In genomic region chr11:97591910-97592309, GRCm38 (mm10) we compare ENCODE assay signal across 29 mouse cellular contexts. TPM values are rescaled to one million over a fixed set of nuclear protein-coding genes. Genes with fewer than 3 reads are reported as not detected.
A peak's percentile ranks its signal among the peaks of the same experiment; 100 is the strongest.
DNase-seq lines count a peak whose midpoint lies in the region; ATAC-seq and TF ChIP-seq lines count a peak whose summit lies in the region.
"Had no signal": no experiment of that assay in that cellular context is flagged by ENCODE, and none has a peak within 500 bp of the region (broad histone marks: within the 10 kb centered on the region; RNA-seq: fewer than 3 reads in every experiment).

No protein-coding gene starts in this region.

- no peak overlapping the region for H3K4me3 ChIP-seq in kidney, embryonic 16.5 days (ENCODE audit: low read length)
- no peak overlapping the region for H3K4me3 ChIP-seq in CH12.LX (replicated peaks in 1 of 3; ENCODE audit: low read depth in 2 of 3, low read length in 2 of 3, poor library complexity in 1 of 3)
- H3K4me3 ChIP-seq in intestine, embryonic 16.5 days (ENCODE audit: low read length) = no peak overlapping the region
- H3K4me3 ChIP-seq: erythroblast, embryonic 14.5 days; heart, embryonic 10.5 days; heart, embryonic 15.5 days; hindbrain, embryonic 13.5 days; left cerebral cortex, adult 2 months; limb, embryonic 12.5 days; lung, embryonic 15.5 days; megakaryocyte, embryonic 14.5 days; neural tube, embryonic 12.5 days had no signal

- peak overlapping the region; percentile 57 for H3K27ac ChIP-seq in kidney, embryonic 16.5 days (ENCODE audit: low read length)
- no peak overlapping the region for H3K27ac ChIP-seq in CH12.LX (ENCODE audit: insufficient read depth, low read depth)
- H3K27ac ChIP-seq in intestine, embryonic 16.5 days (ENCODE audit: low read length) = no peak overlapping the region
- H3K27ac ChIP-seq: heart, embryonic 10.5 days; heart, embryonic 15.5 days; hindbrain, embryonic 13.5 days; left cerebral cortex, adult 2 months; limb, embryonic 12.5 days; lung, embryonic 15.5 days; neural tube, embryonic 12.5 days had no signal

- in situ Hi-C loops in CH12.LX (cut with MboI; ENCODE audit: low pct_ligation_motif_present, low pct_unique_long_range_greater_than_20kb, low sequenced_read_pairs) = no loop called here

- no peaks in the 10 kb centered on the region for H3K27me3 ChIP-seq in kidney, embryonic 16.5 days (ENCODE audit: insufficient read depth, low read length)
- peaks cover 24% of the 10 kb centered on the region for H3K27me3 ChIP-seq in CH12.LX (replicated peaks)
- no peaks in the 10 kb centered on the region for H3K27me3 ChIP-seq in intestine, embryonic 16.5 days (replicated peaks; ENCODE audit: control insufficient read depth, insufficient read depth, low read length)
- H3K27me3 ChIP-seq: neural tube, embryonic 12.5 days had no signal

- WGBS in kidney, embryonic 16.5 days = 7% methylated on average over 5 of the region's 5 CpGs
- 51% methylated on average over 5 of the region's 5 CpGs for WGBS in intestine, embryonic 16.5 days

- no peak overlapping the region for H3K9ac ChIP-seq in kidney, embryonic 16.5 days (replicated peaks; ENCODE audit: low read length)
- no peak overlapping the region for H3K9ac ChIP-seq in CH12.LX (ENCODE audit: insufficient read depth, low read depth)
- no peak overlapping the region for H3K9ac ChIP-seq in intestine, embryonic 16.5 days (ENCODE audit: low read depth, low read length)
- H3K9ac ChIP-seq: heart, embryonic 15.5 days; hindbrain, embryonic 13.5 days; limb, embryonic 12.5 days; lung, embryonic 15.5 days; neural tube, embryonic 12.5 days had no signal

- H3K4me2 ChIP-seq in kidney, embryonic 16.5 days (replicated peaks; ENCODE audit: low read depth, low read length) = no peak overlapping the region
- no peak overlapping the region for H3K4me2 ChIP-seq in CH12.LX (ENCODE audit: insufficient read depth, low read depth, poor library complexity, severe bottlenecking)
- H3K4me2 ChIP-seq in intestine, embryonic 16.5 days (ENCODE audit: low read depth, low read length) = no peak overlapping the region
- H3K4me2 ChIP-seq: heart, embryonic 15.5 days; hindbrain, embryonic 13.5 days; limb, embryonic 12.5 days; liver, embryonic 11.5 days; lung, embryonic 15.5 days; neural tube, embryonic 12.5 days had no signal

- no peaks in the 10 kb centered on the region for H3K79me2 ChIP-seq in CH12.LX (replicated peaks; ENCODE audit: control insufficient read depth, extremely low read depth, insufficient read depth, poor library complexity, severe bottlenecking)

- no peaks in the 10 kb centered on the region for H3K9me3 ChIP-seq in kidney, embryonic 16.5 days (ENCODE audit: low read length)
- H3K9me3 ChIP-seq in CH12.LX (replicated peaks; ENCODE audit: low read length) = no peaks in the 10 kb centered on the region
- no peaks in the 10 kb centered on the region for H3K9me3 ChIP-seq in intestine, embryonic 16.5 days (ENCODE audit: control insufficient read depth, low read length)
- H3K9me3 ChIP-seq: G1E; heart, embryonic 10.5 days; heart, embryonic 15.5 days; hindbrain, embryonic 13.5 days; limb, embryonic 12.5 days; lung, embryonic 15.5 days; megakaryocyte, embryonic 14.5 days; neural tube, embryonic 12.5 days had no signal

- no peak for TF ChIP-seq EP300 in CH12.LX (IDR thresholded peaks at IDR 0.05; ENCODE audit: low read length)

- dilution Hi-C loops in CH12.LX (cut with MboI; ENCODE audit: extremely low pct_ligation_motif_present, extremely low pct_unique_long_range_greater_than_20kb, low sequenced_read_pairs) = no loop called here

- peak; percentile 86 for ATAC-seq in kidney, embryonic 16.5 days (ENCODE audit: low FRiP score, low TSS enrichment)
- peak; percentile 66 for ATAC-seq in common myeloid progenitor, adult 5-6 weeks (replicated peaks; ENCODE audit: low read depth, poor library complexity, severe bottlenecking)
- ATAC-seq in intestine, embryonic 16.5 days = no peak
- ATAC-seq: forebrain, embryonic 16.5 days had no signal

- no peak for DNase-seq in kidney, adult 8-10 months
- DNase-seq in 3T3-L1 (ENCODE audit: low read depth, low spot score) = peak; percentile 16
- DNase-seq in CH12.LX (ENCODE audit: extremely low read depth) = peak; percentile 59
- no peak for DNase-seq in testis, postnatal 14 days (ENCODE audit: low spot score)
- DNase-seq in frontal cortex, postnatal 14 days (ENCODE audit: low spot score in 2 of 2) = no peak
- DNase-seq: adrenal gland, postnatal 14 days; cerebellum, adult 18-20 months; cerebellum, postnatal 10 days; gastrocnemius, postnatal 10 days; kidney, adult 2 months; lung, postnatal 36 days; midbrain, embryonic 14.5 days; thymus, postnatal 4 days had no signal

- TF ChIP-seq RAD21 in CH12.LX (IDR thresholded peaks at IDR 0.05; ENCODE audit: low read depth, low read length) = no peak

- TF ChIP-seq CTCF in CH12.LX (conservative IDR thresholded peaks at IDR 0.05 in 1 of 2, IDR thresholded peaks at IDR 0.05 in 1 of 2; ENCODE audit: low read depth in 2 of 2, low read length in 2 of 2) = no peak

- peaks cover 14% of the 10 kb centered on the region; the same call in 1 of the 2 replicates for H3K4me1 ChIP-seq in kidney, embryonic 16.5 days (ENCODE audit: insufficient read depth, low read length)
- H3K4me1 ChIP-seq in CH12.LX (ENCODE audit: control insufficient read depth in 1 of 2, insufficient read depth in 2 of 2) = peaks cover 3 to 26% of the 10 kb centered on the region in 2 experiments; a peak in 3 of 4 replicates
- no peaks in the 10 kb centered on the region for H3K4me1 ChIP-seq in intestine, embryonic 16.5 days (ENCODE audit: control insufficient read depth, insufficient read depth, low read length)

- no peak for TF ChIP-seq POLR2A in CH12.LX (IDR thresholded peaks at IDR 0.05; ENCODE audit: low read depth, low read length)

- no peaks in the 10 kb centered on the region for H3K36me3 ChIP-seq in kidney, embryonic 16.5 days (ENCODE audit: insufficient read depth, low read length)
- no peaks in the 10 kb centered on the region for H3K36me3 ChIP-seq in CH12.LX (replicated peaks in 1 of 2; ENCODE audit: control insufficient read depth in 1 of 2, insufficient read depth in 1 of 2, low read length in 1 of 2)
- no peaks in the 10 kb centered on the region for H3K36me3 ChIP-seq in intestine, embryonic 16.5 days (ENCODE audit: control insufficient read depth, insufficient read depth, low read length)
- H3K36me3 ChIP-seq: G1E; heart, embryonic 10.5 days; heart, embryonic 15.5 days; hindbrain, embryonic 13.5 days; limb, embryonic 12.5 days; lung, embryonic 15.5 days; neural tube, embryonic 12.5 days had no signal

TF ChIP-seq in CH12.LX, 34 proteins besides CTCF, POLR2A, EP300 and RAD21:
- TF ChIP-seq UBTF (IDR thresholded peaks at IDR 0.05; ENCODE audit: low read depth, low read length) = 0 out of 2 replicates have a peak, but pooled peaks have one; percentile 29
- TF ChIP-seq MAFK (IDR thresholded peaks at IDR 0.05; ENCODE audit: insufficient replicate concordance, low read length) = no peak
- TF ChIP-seq MAX (IDR thresholded peaks at IDR 0.05; ENCODE audit: low read length) = peak; percentile 90
- no peak for TF ChIP-seq RCOR1 (conservative IDR thresholded peaks at IDR 0.05; ENCODE audit: low read depth, low read length)
- no peak for TF ChIP-seq HCFC1 (IDR thresholded peaks at IDR 0.05; ENCODE audit: low read depth, low read length)
- TF ChIP-seq USF1 (IDR thresholded peaks at IDR 0.05; ENCODE audit: low read depth, low read length) = no peak; the same call in 1 of the 2 replicates
- TF ChIP-seq MYC (IDR thresholded peaks at IDR 0.05; ENCODE audit: low read depth, low read length) = peak; percentile 67
- TF ChIP-seq BHLHE40 (IDR thresholded peaks at IDR 0.05; ENCODE audit: low read depth, low read length) = peak; percentile 50; the same call in 1 of the 2 replicates
- TF ChIP-seq PAX5 (IDR thresholded peaks at IDR 0.05; ENCODE audit: low read length) = no peak
- TF ChIP-seq TBP (conservative IDR thresholded peaks at IDR 0.05; ENCODE audit: low read depth, low read length) = 0 out of 2 replicates have a peak, but pooled peaks have one; percentile 35
- TF ChIP-seq ZC3H11A (IDR thresholded peaks at IDR 0.05; ENCODE audit: low read depth, low read length) = no peak
- no peak for TF ChIP-seq ZMIZ1 (IDR thresholded peaks at IDR 0.05; ENCODE audit: low read depth, low read length)
- TF ChIP-seq NELFE (IDR thresholded peaks at IDR 0.05; ENCODE audit: low read depth, low read length) = no peak
- TF ChIP-seq ELF1 (IDR thresholded peaks at IDR 0.05; ENCODE audit: low read depth, low read length) = no peak

RNA-seq across cellular contexts. Expression of gene Srcin1, which starts 15.9 kb away (rescaled TPM):
- 1.0 and 1.1 TPM in 2 replicates for polyA plus RNA-seq in kidney, embryonic 16.5 days (2015; fragmentation: Nextera tagmentation; extraction: Ambion mirVana)
- 0.08 TPM in 2 replicates for total RNA-seq in CH12.LX (2012; rRNA removed)
- total RNA-seq in CH12.LX (2014; rRNA removed) = not detected in 2 replicates
- polyA plus RNA-seq in CH12.LX (2012; ENCODE audit: insufficient read length, low read depth) = 0.09 and 0.12 TPM in 2 replicates
- not detected in 2 replicates for total RNA-seq in common myeloid progenitor, adult 5-6 weeks (2017)
- polyA plus RNA-seq in intestine, embryonic 16.5 days (2015; fragmentation: Nextera tagmentation; extraction: Ambion mirVana) = 0.10 and 0.12 TPM in 2 replicates
- polyA plus RNA-seq: erythroblast, embryonic 14.5 days; liver, embryonic 16.5 days had no signal

RNA-seq across cellular contexts. Expression of gene Epop, which starts 37.6 kb away (rescaled TPM):
- polyA plus RNA-seq in kidney, embryonic 16.5 days (2015; fragmentation: Nextera tagmentation; extraction: Ambion mirVana) = 2.3 and 2.5 TPM in 2 replicates
- total RNA-seq in CH12.LX (2012; rRNA removed) = 4.2 and 5.0 TPM in 2 replicates
- total RNA-seq in CH12.LX (2014; rRNA removed) = 1.7 and 2.1 TPM in 2 replicates
- polyA plus RNA-seq in CH12.LX (2012; ENCODE audit: insufficient read length, low read depth) = 8.3 and 8.4 TPM in 2 replicates
- 1.8 and 2.7 TPM in 2 replicates for total RNA-seq in common myeloid progenitor, adult 5-6 weeks (2017)
- polyA plus RNA-seq in intestine, embryonic 16.5 days (2015; fragmentation: Nextera tagmentation; extraction: Ambion mirVana) = 1.1 and 1.3 TPM in 2 replicates

Comparison
In these comparisons a context has a peak if more than half of its experiments do, and no peak if none do; other contexts are left out.
1. DNase-seq: peak in 3T3-L1 (single experiment) and CH12.LX (single experiment); none in kidney, adult 8-10 months (0 of 2), testis, postnatal 14 days (single experiment) and frontal cortex, postnatal 14 days (0 of 2).